Mouse (Mus musculus) MEL (cell line): ENCODE measurements at regions not wholly inside any gene's neighbourhood (a gene's known extent, or its start where the extent isn't known, plus 50 kb on each side); places are given as distances from the start of the nearest gene placed in this dataset.

Source experiments
- DNase-seq: peaks from one replicate; pipeline ENCODE4 v3.0.0; 2011; ENCODE audit warnings: low read depth, low spot score
- H3K27ac ChIP-seq: 2 replicates; pipeline ENCODE4 v1.5.1; 2012; ENCODE audit warnings: low read depth, mild to moderate bottlenecking, control low read depth, low read length, moderate library complexity; ENCODE audit not compliant: control insufficient read depth
- H3K27me3 ChIP-seq, 2 experiments: fragments of 150-350 bp in 1 of 2; sonication (generic) in 1 of 2; 2 replicates each; pipeline ENCODE4 v1.6.1; 2012; ENCODE audit warnings: low read length in 2 of 2, mild to moderate bottlenecking in 2 of 2, improper control_type of control experiment in 1 of 2, moderate library complexity in 1 of 2; ENCODE audit not compliant: insufficient read depth in 2 of 2, control insufficient read depth in 1 of 2
- H3K36me3 ChIP-seq, 2 experiments: 2 replicates each; pipeline ENCODE4 v1.6.1; 2012 to 2014; ENCODE audit warnings: low read length in 2 of 2, improper control_type of control experiment in 1 of 2, inconsistent platforms in 1 of 2, mild to moderate bottlenecking in 1 of 2; ENCODE audit not compliant: insufficient read depth in 2 of 2, control insufficient read depth in 1 of 2
- H3K4me1 ChIP-seq, 2 experiments: fragments of 150-350 bp in 1 of 2; sonication (generic) in 1 of 2; 2 replicates each; pipeline ENCODE4 v1.6.1; 2012; ENCODE audit warnings: low read length in 2 of 2, improper control_type of control experiment in 1 of 2, mild to moderate bottlenecking in 1 of 2; ENCODE audit not compliant: insufficient read depth in 2 of 2, control insufficient read depth in 1 of 2
- H3K4me3 ChIP-seq, 2 experiments: fragments of 150-350 bp in 1 of 2; sonication (generic) in 1 of 2; 2 replicates each; pipeline ENCODE4 v1.5.1; 2012; ENCODE audit warnings: low read depth in 2 of 2, low read length in 2 of 2, mild to moderate bottlenecking in 2 of 2, moderate library complexity in 2 of 2, control low read depth in 1 of 2, improper control_type of control experiment in 1 of 2; ENCODE audit not compliant: control insufficient read depth in 1 of 2, insufficient read depth in 1 of 2
- H3K79me2 ChIP-seq: 2 replicates; pipeline ENCODE4 v1.6.1; 2012; ENCODE audit warnings: mild to moderate bottlenecking, low read length, moderate library complexity; ENCODE audit not compliant: control insufficient read depth, poor library complexity, insufficient read depth
- H3K9ac ChIP-seq: 2 replicates; pipeline ENCODE4 v1.6.1; 2012; ENCODE audit warnings: low read depth, mild to moderate bottlenecking, control low read depth, low read length, moderate library complexity; ENCODE audit not compliant: control insufficient read depth, poor library complexity, severe bottlenecking
- H3K9me3 ChIP-seq: fragments of 150-350 bp; sonication (generic); replicated peaks from 2 replicates; pipeline ENCODE4 v1.6.1; 2012; ENCODE audit warnings: mild to moderate bottlenecking, low read length, improper control_type of control experiment, moderate library complexity; ENCODE audit not compliant: insufficient read depth
- CHD1 ChIP-seq: IDR thresholded peaks from 2 replicates; pipeline ENCODE4 v1.6.1; 2012; ENCODE audit warnings: low read depth, mild to moderate bottlenecking, inconsistent platforms, low read length, improper control_type of control experiment
- E2F4 ChIP-seq: IDR thresholded peaks from 2 replicates; pipeline ENCODE4 v1.6.1; 2011; ENCODE audit warnings: low read depth, low read length, improper control_type of control experiment, borderline replicate concordance
- EP300 ChIP-seq, 2 experiments: IDR thresholded peaks; 2 replicates each; pipeline ENCODE4 v1.6.1; 2011; ENCODE audit warnings: improper control_type of control experiment in 2 of 2, low read length in 2 of 2, low read depth in 1 of 2, mild to moderate bottlenecking in 1 of 2
- ETS1 ChIP-seq: IDR thresholded peaks from 2 replicates; pipeline ENCODE4 v1.6.1; 2012; ENCODE audit warnings: low read depth, mild to moderate bottlenecking, inconsistent platforms, low read length, improper control_type of control experiment, moderate library complexity
- KAT2A ChIP-seq: conservative IDR thresholded peaks from 2 replicates; pipeline ENCODE4 v1.6.1; 2012; ENCODE audit warnings: low read depth, low read length, improper control_type of control experiment, inconsistent platforms
- MAFK ChIP-seq: IDR thresholded peaks from 2 replicates; pipeline ENCODE4 v1.6.1; 2011; ENCODE audit warnings: low read depth, mild to moderate bottlenecking, low read length, improper control_type of control experiment, borderline replicate concordance
- MEF2A ChIP-seq: IDR thresholded peaks from 2 replicates; pipeline ENCODE4 v1.6.1; 2014; ENCODE audit warnings: low read depth, mild to moderate bottlenecking, inconsistent platforms, low read length, improper control_type of control experiment; ENCODE audit not compliant: poor library complexity, insufficient replicate concordance, severe bottlenecking; ENCODE audit errors: extremely low read depth
- MYC ChIP-seq: IDR thresholded peaks from 2 replicates; pipeline ENCODE4 v1.6.1; 2011; ENCODE audit warnings: low read depth, mild to moderate bottlenecking, low read length, improper control_type of control experiment, moderate library complexity
- NRF1 ChIP-seq: IDR thresholded peaks from 2 replicates; pipeline ENCODE4 v1.6.1; 2014; ENCODE audit warnings: low read depth, mild to moderate bottlenecking, inconsistent platforms, low read length, improper control_type of control experiment, moderate library complexity; ENCODE audit not compliant: poor library complexity, insufficient read depth, severe bottlenecking
- POLR2A ChIP-seq, 2 experiments: IDR thresholded peaks; 2 replicates each; pipeline ENCODE4 v1.6.1; 2011 to 2012; ENCODE audit warnings: low read length in 2 of 2, mild to moderate bottlenecking in 2 of 2, control low read depth in 1 of 2, improper control_type of control experiment in 1 of 2, low read depth in 1 of 2, moderate library complexity in 1 of 2; ENCODE audit not compliant: control insufficient read depth in 1 of 2, insufficient read depth in 1 of 2, poor library complexity in 1 of 2
- POLR2AphosphoS2 ChIP-seq: IDR thresholded peaks from 2 replicates; pipeline ENCODE4 v1.6.1; 2011; ENCODE audit warnings: low read length, improper control_type of control experiment
- RCOR1 ChIP-seq: IDR thresholded peaks from 2 replicates; pipeline ENCODE4 v1.6.1; 2012; ENCODE audit warnings: low read depth, mild to moderate bottlenecking, inconsistent platforms, low read length, improper control_type of control experiment
- SIN3A ChIP-seq: IDR thresholded peaks from 2 replicates; pipeline ENCODE4 v1.6.1; 2012; ENCODE audit warnings: low read length, improper control_type of control experiment, inconsistent platforms
- SMC3 ChIP-seq: IDR thresholded peaks from 2 replicates; pipeline ENCODE4 v1.6.1; 2011; ENCODE audit warnings: low read depth, low read length, improper control_type of control experiment
- TBP ChIP-seq: IDR thresholded peaks from 2 replicates; pipeline ENCODE4 v1.8.0; 2011; ENCODE audit warnings: low read depth, low read length, improper control_type of control experiment
- ZKSCAN1 ChIP-seq: IDR thresholded peaks from 2 replicates; pipeline ENCODE4 v1.6.1; 2012; ENCODE audit warnings: low read depth, mild to moderate bottlenecking, inconsistent platforms, low read length, improper control_type of control experiment, moderate library complexity
- ZMIZ1 ChIP-seq: IDR thresholded peaks from 2 replicates; pipeline ENCODE4 v1.6.1; 2012; ENCODE audit warnings: low read depth, mild to moderate bottlenecking, inconsistent platforms, low read length, improper control_type of control experiment, moderate library complexity

- DNase-seq, result no peak
- Histone ChIP-seq H3K27me3 (no peaks in the 10 kb centered on the region), H3K4me3 (no peak overlapping the region), H3K9ac (no peak overlapping the region), H3K9me3 (no peaks in the 10 kb centered on the region), H3K36me3 (no peaks in the 10 kb centered on the region), H3K27ac (no peak overlapping the region), H3K79me2 (no peaks in the 10 kb centered on the region), H3K4me1 (no peaks in the 10 kb centered on the region)
- TF ChIP-seq TBP (no peak), ZKSCAN1 (no peak), MAFK (no peak), SIN3A (no peak), ETS1 (no peak), SMC3 (no peak), POLR2A (IDR thresholded peaks at IDR 0.05; ENCODE audit: control insufficient read depth in 1 of 2, insufficient read depth in 1 of 2, low read depth in 1 of 2, low read length in 2 of 2, poor library complexity in 1 of 2) (no peak), E2F4 (no peak), NRF1 (no peak), ZMIZ1 (no peak), MEF2A (no peak), MYC (no peak), EP300 (IDR thresholded peaks at IDR 0.05; ENCODE audit: low read depth in 1 of 2, low read length in 2 of 2) (no peak), POLR2AphosphoS2 (no peak)
Measured at GRCm38 (mm10) chr17:44378391-44378790, 190.0 kb downstream of the Clic5 start.

- no peak for DNase-seq
- no peak overlapping the region for H3K4me3 ChIP-seq
- no peak overlapping the region for H3K27ac ChIP-seq
- no peak for TF ChIP-seq CHD1
- TF ChIP-seq RCOR1, result no peak
- H3K9me3 ChIP-seq, result no peaks in the 10 kb centered on the region
- H3K79me2 ChIP-seq, result no peaks in the 10 kb centered on the region
- no peaks in the 10 kb centered on the region for H3K4me1 ChIP-seq
- no peak overlapping the region for H3K9ac ChIP-seq
- no peaks in the 10 kb centered on the region for H3K27me3 ChIP-seq
- no peaks in the 10 kb centered on the region for H3K36me3 ChIP-seq
Measured at GRCm38 (mm10) chr17:44388916-44389315, 200.5 kb downstream of the Clic5 start.

- no peaks in the 10 kb centered on the region for H3K4me1 ChIP-seq
- no peaks in the 10 kb centered on the region for H3K27me3 ChIP-seq
- DNase-seq, result no peak
- H3K4me3 ChIP-seq, result no peak overlapping the region
- H3K79me2 ChIP-seq, result no peaks in the 10 kb centered on the region
- no peak overlapping the region for H3K27ac ChIP-seq
- H3K9me3 ChIP-seq, result no peaks in the 10 kb centered on the region
- no peak overlapping the region for H3K9ac ChIP-seq
- no peak for TF ChIP-seq KAT2A
- TF ChIP-seq MEF2A, result no peak
- H3K36me3 ChIP-seq, result no peaks in the 10 kb centered on the region
Measured at GRCm38 (mm10) chr17:44397829-44398228, 209.4 kb downstream of the Clic5 start.
